In the genomic region with DNA sequence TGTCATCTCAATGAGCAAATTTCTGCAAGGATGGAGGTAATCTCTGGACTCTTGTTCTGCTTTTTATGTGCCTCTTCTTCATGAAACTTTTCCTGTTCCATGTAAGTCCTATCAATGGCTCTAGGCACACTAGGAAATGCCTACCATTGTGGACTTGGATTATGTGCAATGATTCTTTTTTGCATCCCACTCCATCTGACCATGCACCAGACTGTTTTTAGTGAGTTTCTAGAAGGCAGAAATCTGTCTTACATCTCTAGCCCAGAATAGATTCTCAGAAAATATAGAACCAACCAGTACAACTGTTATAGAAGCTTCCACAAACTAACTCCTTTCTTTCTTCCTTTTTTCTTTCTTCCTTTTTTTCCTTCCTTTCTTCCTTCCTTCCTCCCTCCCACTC, we compare ENCODE assay signal across 31 mouse cellular contexts.
"Had no signal": no experiment of that assay in that cellular context is flagged by ENCODE, and none has a peak within 500 bp of the region (broad histone marks: within the 10 kb centered on the region; RNA-seq: fewer than 3 reads in every experiment).

No protein-coding gene starts in this region.

- H3K27me3 ChIP-seq: limb, embryonic 12.5 days; limb, embryonic 13.5 days; limb, embryonic 15.5 days; liver, embryonic 12.5 days; liver, embryonic 13.5 days; liver, embryonic 15.5 days; lung, embryonic 15.5 days; megakaryocyte, embryonic 14.5 days; midbrain, embryonic 12.5 days; midbrain, embryonic 13.5 days; midbrain, embryonic 15.5 days had no signal

- ATAC-seq: liver, embryonic 12.5 days; liver, postnatal 0 days; lung, postnatal 0 days; midbrain, embryonic 13.5 days; midbrain, embryonic 15.5 days; midbrain, embryonic 16.5 days had no signal

- H3K9ac ChIP-seq: limb, embryonic 12.5 days; limb, embryonic 13.5 days; limb, embryonic 15.5 days; liver, embryonic 12.5 days; liver, embryonic 13.5 days; liver, embryonic 14.5 days; liver, embryonic 15.5 days; liver, postnatal 0 days; lung, embryonic 14.5 days; lung, embryonic 15.5 days; midbrain, embryonic 12.5 days; midbrain, embryonic 13.5 days; midbrain, embryonic 15.5 days had no signal

- H3K4me3 ChIP-seq: limb, embryonic 10.5 days; limb, embryonic 12.5 days; limb, embryonic 13.5 days; limb, embryonic 15.5 days; liver, embryonic 12.5 days; liver, embryonic 13.5 days; liver, embryonic 15.5 days; lung, embryonic 15.5 days; megakaryocyte, embryonic 14.5 days; midbrain, embryonic 10.5 days; midbrain, embryonic 12.5 days; midbrain, embryonic 13.5 days; midbrain, embryonic 15.5 days; myocyte had no signal

- H3K9me3 ChIP-seq: limb, embryonic 10.5 days; limb, embryonic 12.5 days; limb, embryonic 13.5 days; limb, embryonic 15.5 days; liver, embryonic 12.5 days; liver, embryonic 13.5 days; liver, embryonic 15.5 days; lung, embryonic 15.5 days; megakaryocyte, embryonic 14.5 days; midbrain, embryonic 10.5 days; midbrain, embryonic 12.5 days; midbrain, embryonic 13.5 days; midbrain, embryonic 15.5 days had no signal

- H3K36me3 ChIP-seq: limb, embryonic 10.5 days; limb, embryonic 12.5 days; limb, embryonic 13.5 days; limb, embryonic 15.5 days; liver, embryonic 12.5 days; liver, embryonic 13.5 days; liver, embryonic 15.5 days; lung, embryonic 15.5 days; midbrain, embryonic 10.5 days; midbrain, embryonic 12.5 days; midbrain, embryonic 13.5 days; midbrain, embryonic 15.5 days had no signal

- H3K4me2 ChIP-seq: limb, embryonic 12.5 days; limb, embryonic 13.5 days; limb, embryonic 15.5 days; liver, embryonic 11.5 days; liver, embryonic 12.5 days; liver, embryonic 13.5 days; liver, embryonic 15.5 days; lung, embryonic 14.5 days; lung, embryonic 15.5 days; midbrain, embryonic 11.5 days; midbrain, embryonic 12.5 days; midbrain, embryonic 13.5 days; midbrain, embryonic 15.5 days had no signal

- DNase-seq: left cerebral cortex, postnatal 4 days; liver; liver, embryonic 13.5 days; liver, postnatal 0 days; lung, adult 18-20 months; lung, adult 2 months; lung, embryonic 14.5 days; lung, postnatal 10 days; lung, postnatal 14 days; lung, postnatal 36 days; lung, postnatal 4 days; midbrain, embryonic 14.5 days had no signal

- H3K27ac ChIP-seq: limb, embryonic 10.5 days; limb, embryonic 12.5 days; limb, embryonic 13.5 days; limb, embryonic 15.5 days; liver, embryonic 12.5 days; liver, embryonic 13.5 days; liver, embryonic 14.5 days; liver, embryonic 15.5 days; lung, embryonic 15.5 days; macrophage; midbrain, embryonic 10.5 days; midbrain, embryonic 12.5 days; midbrain, embryonic 13.5 days; midbrain, embryonic 15.5 days had no signal

- H3K4me1 ChIP-seq: limb, embryonic 10.5 days; limb, embryonic 12.5 days; limb, embryonic 13.5 days; limb, embryonic 15.5 days; liver, embryonic 12.5 days; liver, embryonic 13.5 days; liver, embryonic 15.5 days; lung, embryonic 15.5 days; megakaryocyte, embryonic 14.5 days; midbrain, embryonic 10.5 days; midbrain, embryonic 12.5 days; midbrain, embryonic 13.5 days; midbrain, embryonic 15.5 days had no signal
